Mouse (Mus musculus) heart, embryonic 12.5 days (tissue): ENCODE measurements around the gene Ilf2. TPM values are rescaled to one million over a fixed set of nuclear protein-coding genes. Genes with fewer than 3 reads are reported as not detected.

Experiments
- ATAC-seq: fragments of 200-750 bp; cut with Nextera tagmentation; 2 replicates; pipeline ENCODE4 v1.8.0; 2017; ENCODE audit warnings: moderate TSS enrichment, moderate library complexity; ENCODE audit not compliant: insufficient number of reproducible peaks, low FRiP score
- H3K27ac ChIP-seq: fragments of 300-500 bp; sonication (generic); 2 replicates; pipeline ENCODE4 v1.5.1; 2016; ENCODE audit warnings: mild to moderate bottlenecking, moderate library complexity; ENCODE audit not compliant: poor library complexity, severe bottlenecking
- H3K27me3 ChIP-seq: fragments of 300-500 bp; sonication (generic); replicated peaks from 2 replicates; pipeline ENCODE4 v1.6.1; 2016; ENCODE audit warnings: mild to moderate bottlenecking, moderate library complexity
- H3K36me3 ChIP-seq: fragments of 300-500 bp; sonication (generic); 2 replicates; pipeline ENCODE4 v1.6.1; 2016; ENCODE audit warnings: mild to moderate bottlenecking, moderate library complexity
- H3K4me1 ChIP-seq: fragments of 300-500 bp; sonication (generic); replicated peaks from 2 replicates; pipeline ENCODE4 v1.6.1; 2016; ENCODE audit warnings: mild to moderate bottlenecking
- H3K4me2 ChIP-seq: fragments of 300-500 bp; sonication (generic); 2 replicates; pipeline ENCODE4 v1.6.1; 2016; ENCODE audit warnings: mild to moderate bottlenecking, moderate library complexity
- H3K4me3 ChIP-seq: fragments of 300-500 bp; sonication (generic); 2 replicates; pipeline ENCODE4 v1.5.1; 2016; ENCODE audit warnings: mild to moderate bottlenecking
- H3K9ac ChIP-seq: fragments of 300-500 bp; sonication (generic); 2 replicates; pipeline ENCODE4 v1.6.1; 2016; ENCODE audit warnings: mild to moderate bottlenecking, moderate library complexity
- H3K9me3 ChIP-seq: fragments of 300-500 bp; sonication (generic); replicated peaks from 2 replicates; pipeline ENCODE4 v1.6.1; 2016; ENCODE audit warnings: mild to moderate bottlenecking, moderate library complexity
- WGBS: fragments of 180-500 bp; shearing (Covaris S2); methylation state at CpG from one replicate; pipeline ENCODE4 v1.1.7; 2016; 5-methylcytosine and 5-hydroxymethylcytosine counted together
- polyA plus RNA-seq: library from polyadenylated mRNA; unstranded; fragments of >200 nt; fragmentation: Nextera tagmentation; extraction: Ambion mirVana; gene quantifications from 2 replicates; pipeline ENCODE4 v1.2.1, GENCODE M21; 2016

The Ilf2 gene
- 135 and 137 TPM in 2 replicates for polyA plus RNA-seq

- Histone ChIP-seq H3K27ac (peak within 1 kb of the TSS; percentile 94), H3K4me2 (peak within 1 kb of the TSS; percentile 76), H3K36me3 (peaks cover 31% of the 10 kb centered on the region), H3K27me3 (no peaks in the 10 kb centered on the region), H3K9me3 (no peaks in the 10 kb centered on the region), H3K9ac (peak within 1 kb of the TSS; percentile 93), H3K4me1 (peaks cover 7% of the 10 kb centered on the region; the same call in 1 of the 2 replicates), H3K4me3 (peak within 1 kb of the TSS; percentile 83)
- under 1% methylated on average over 45 of the region's 45 CpGs for WGBS
- peak; percentile 98 for ATAC-seq
These were observed at the start of gene Ilf2 for GRCm38 (mm10) chr3:90475831-90476611. Ilf2 (plus strand) TSS chr3:90476126.

GRCm38 (mm10) chr3:90427574-90427973, 48.4 kb upstream of the Ilf2 start:
- no peak overlapping the region for H3K4me3 ChIP-seq
- H3K27me3 ChIP-seq = no peaks in the 10 kb centered on the region
- WGBS = 83% methylated on average over 1 of the region's 1 CpGs
- peaks cover 47% of the 10 kb centered on the region for H3K4me1 ChIP-seq
- H3K9ac ChIP-seq = no peak overlapping the region
- H3K36me3 ChIP-seq = peaks cover 20% of the 10 kb centered on the region
- no peak overlapping the region for H3K27ac ChIP-seq
- ATAC-seq = no peak
- no peak overlapping the region for H3K4me2 ChIP-seq
- no peaks in the 10 kb centered on the region for H3K9me3 ChIP-seq

- Histone ChIP-seq H3K9ac (no peak overlapping the region; the same call in 1 of the 2 replicates), H3K4me1 (peaks cover 47% of the 10 kb centered on the region), H3K4me2 (no peak overlapping the region), H3K27me3 (no peaks in the 10 kb centered on the region), H3K4me3 (no peak overlapping the region), H3K27ac (no peak overlapping the region), H3K36me3 (peaks cover 14% of the 10 kb centered on the region), H3K9me3 (no peaks in the 10 kb centered on the region)
- no peak for ATAC-seq
- 66% methylated on average over 6 of the region's 6 CpGs for WGBS
These were observed 47.7 kb upstream of the Ilf2 start for GRCm38 (mm10) chr3:90428186-90428585.

GRCm38 (mm10) chr3:90429576-90429975, 46.4 kb upstream of the Ilf2 start:
- 85% methylated on average over 3 of the region's 3 CpGs for WGBS
- no peak overlapping the region for H3K9ac ChIP-seq
- H3K9me3 ChIP-seq = no peaks in the 10 kb centered on the region
- no peak overlapping the region for H3K4me3 ChIP-seq
- H3K4me1 ChIP-seq = peaks cover 50% of the 10 kb centered on the region
- no peak overlapping the region for H3K4me2 ChIP-seq
- no peaks in the 10 kb centered on the region for H3K27me3 ChIP-seq
- H3K36me3 ChIP-seq = peaks cover 7% of the 10 kb centered on the region; the same call in 1 of the 2 replicates
- ATAC-seq = no peak
- H3K27ac ChIP-seq = no peak overlapping the region

- Histone ChIP-seq H3K4me1 (peaks cover 44% of the 10 kb centered on the region), H3K27me3 (no peaks in the 10 kb centered on the region), H3K27ac (0 out of 2 replicates have a peak overlapping the region, but pooled peaks have one; percentile 91), H3K36me3 (peaks cover 7% of the 10 kb centered on the region; the same call in 1 of the 2 replicates), H3K4me3 (peak overlapping the region; percentile 60), H3K9ac (peak overlapping the region; percentile 91), H3K9me3 (no peaks in the 10 kb centered on the region), H3K4me2 (peak overlapping the region; percentile 81)
- ATAC-seq = no peak
- 8% methylated on average over 2 of the region's 2 CpGs for WGBS
These were observed 43.6 kb upstream of the Ilf2 start for GRCm38 (mm10) chr3:90432348-90432747.

GRCm38 (mm10) chr3:90432811-90433219, 43.1 kb upstream of the Ilf2 start:
- peak; percentile 39 for ATAC-seq
- Histone ChIP-seq H3K9ac (peak overlapping the region; percentile 91), H3K27ac (peak overlapping the region; percentile 91), H3K4me1 (peaks cover 44% of the 10 kb centered on the region), H3K36me3 (peaks cover 7% of the 10 kb centered on the region; the same call in 1 of the 2 replicates), H3K4me2 (peak overlapping the region; percentile 81), H3K27me3 (no peaks in the 10 kb centered on the region), H3K4me3 (peak overlapping the region; percentile 60), H3K9me3 (no peaks in the 10 kb centered on the region)
- 2% methylated on average over 12 of the region's 12 CpGs for WGBS

GRCm38 (mm10) chr3:90433381-90434020, 42.4 kb upstream of the Ilf2 start, which contains the start of gene Ints3:
Ints3 (minus strand) TSS chr3:90433622.
- peak; percentile 99 for ATAC-seq
- WGBS = under 1% methylated on average over 52 of the region's 52 CpGs
- peak within 1 kb of the TSS; percentile 60 for H3K4me3 ChIP-seq

GRCm38 (mm10) chr3:90434073-90434730, 41.7 kb upstream of the Ilf2 start:
- H3K4me3 ChIP-seq = peak overlapping the region; percentile 60
- no peak for ATAC-seq
- H3K27ac ChIP-seq = peak overlapping the region; percentile 91
- H3K9ac ChIP-seq = peak overlapping the region; percentile 72; the same call in 1 of the 2 replicates
- H3K27me3 ChIP-seq = no peaks in the 10 kb centered on the region
- H3K36me3 ChIP-seq = 0 out of 2 replicates have a peak, but pooled peaks cover 4% of the 10 kb centered on the region
- H3K9me3 ChIP-seq = no peaks in the 10 kb centered on the region
- H3K4me2 ChIP-seq = peak overlapping the region; percentile 81
- H3K4me1 ChIP-seq = peaks cover 31% of the 10 kb centered on the region
- WGBS = 60% methylated on average over 11 of the region's 11 CpGs

More at GRCm38 (mm10) chr3:90433381-90434020, 42.4 kb upstream of the Ilf2 start, which contains the start of gene Ints3:
- H3K27ac ChIP-seq = peak within 1 kb of the TSS; percentile 91
- peak within 1 kb of the TSS; percentile 91 for H3K9ac ChIP-seq
- H3K27me3 ChIP-seq = no peaks in the 10 kb centered on the region
- peak within 1 kb of the TSS; percentile 81 for H3K4me2 ChIP-seq
- peaks cover 37% of the 10 kb centered on the region for H3K4me1 ChIP-seq
- peaks cover 5% of the 10 kb centered on the region; the same call in 1 of the 2 replicates for H3K36me3 ChIP-seq
- no peaks in the 10 kb centered on the region for H3K9me3 ChIP-seq

- no peak for ATAC-seq
- H3K4me1 ChIP-seq = peaks cover 7% of the 10 kb centered on the region
- no peak overlapping the region for H3K27ac ChIP-seq
- no peaks in the 10 kb centered on the region for H3K36me3 ChIP-seq
- no peak overlapping the region for H3K9ac ChIP-seq
- H3K9me3 ChIP-seq = no peaks in the 10 kb centered on the region
- no peaks in the 10 kb centered on the region for H3K27me3 ChIP-seq
- 63% methylated on average over 4 of the region's 4 CpGs for WGBS
- no peak overlapping the region for H3K4me3 ChIP-seq
- no peak overlapping the region for H3K4me2 ChIP-seq
These were observed 38.8 kb upstream of the Ilf2 start for GRCm38 (mm10) chr3:90437131-90437530.

GRCm38 (mm10) chr3:90440756-90441155, 35.2 kb upstream of the Ilf2 start:
- H3K36me3 ChIP-seq = no peaks in the 10 kb centered on the region
- no peak overlapping the region for H3K4me3 ChIP-seq
- H3K9ac ChIP-seq = no peak overlapping the region
- H3K4me2 ChIP-seq = no peak overlapping the region
- WGBS = 76% methylated on average over 2 of the region's 2 CpGs
- no peak for ATAC-seq
- no peaks in the 10 kb centered on the region for H3K9me3 ChIP-seq
- H3K27ac ChIP-seq = no peak overlapping the region
- peaks cover 2% of the 10 kb centered on the region for H3K4me1 ChIP-seq
- H3K27me3 ChIP-seq = no peaks in the 10 kb centered on the region
